Mouse (Mus musculus) brain, embryonic 14.5 days (tissue): ENCODE data around the gene Gldn.

Experiments used
- CTCF ChIP-seq: fragments of 200-500 bp; IDR thresholded peaks from 2 replicates; pipeline ENCODE4 v1.5.1; 2012; ENCODE audit warnings: inconsistent platforms, mild to moderate bottlenecking, moderate library complexity, borderline replicate concordance; ENCODE audit not compliant: insufficient read depth, insufficient read length; ENCODE audit errors: extremely low read depth
- POLR2A ChIP-seq: fragments of 200-500 bp; IDR thresholded peaks from 2 replicates; pipeline ENCODE4 v1.6.1; 2012; ENCODE audit warnings: mild to moderate bottlenecking, inconsistent platforms, borderline replicate concordance; ENCODE audit not compliant: poor library complexity, insufficient read depth, insufficient read length, severe bottlenecking; ENCODE audit errors: extremely low read depth

DNA sequence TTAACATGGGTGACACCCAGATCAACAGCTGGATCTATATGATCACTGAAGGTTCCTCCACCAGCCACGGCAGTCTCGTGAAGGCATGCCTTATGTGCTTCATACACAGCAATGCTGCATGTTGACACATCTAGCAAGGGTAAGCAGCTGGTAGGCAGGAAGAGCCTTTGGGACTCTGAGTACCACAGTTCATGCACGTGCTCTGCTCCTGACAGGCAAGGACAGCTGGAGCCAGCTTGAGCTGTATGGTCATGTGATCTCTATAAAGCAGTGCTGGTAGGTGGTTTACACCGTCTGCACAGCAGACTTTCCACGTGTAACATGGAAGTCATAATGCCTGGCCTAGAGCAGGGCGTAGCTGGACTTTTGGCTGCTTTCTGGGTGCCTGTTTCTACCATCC is 16.3 kb upstream of the Gldn start:
- TF ChIP-seq POLR2A (no peak), CTCF (no peak)
